Mouse (Mus musculus) embryonic facial prominence, embryonic 10.5 days (tissue): Measurements from ENCODE around the gene 5430427O19Rik. TPM values are rescaled to one million over a fixed set of nuclear protein-coding genes. Genes with fewer than 3 reads are reported as not detected.

Experiments used
- DNase-seq: peaks from one replicate; pipeline ENCODE4 v3.0.0-alpha.2; 2017; ENCODE audit warnings: low spot score
- H3K27ac ChIP-seq: fragments of 300-500 bp; sonication (generic); replicated peaks from 2 replicates; pipeline ENCODE4 v1.5.1; 2016; ENCODE audit warnings: mild to moderate bottlenecking
- H3K27me3 ChIP-seq: fragments of 300-500 bp; sonication (generic); replicated peaks from 2 replicates; pipeline ENCODE4 v1.6.1; 2016; ENCODE audit warnings: low read depth, mild to moderate bottlenecking; ENCODE audit not compliant: poor library complexity, severe bottlenecking
- H3K36me3 ChIP-seq: fragments of 300-500 bp; sonication (generic); replicated peaks from 2 replicates; pipeline ENCODE4 v1.6.1; 2016; ENCODE audit warnings: mild to moderate bottlenecking, moderate library complexity
- H3K4me1 ChIP-seq: fragments of 300-500 bp; sonication (generic); 2 replicates; pipeline ENCODE4 v1.6.1; 2016
- H3K4me3 ChIP-seq: fragments of 300-500 bp; sonication (generic); 2 replicates; pipeline ENCODE4 v1.5.1; 2016; ENCODE audit warnings: mild to moderate bottlenecking, moderate library complexity
- H3K9me3 ChIP-seq: fragments of 300-500 bp; sonication (generic); 2 replicates; pipeline ENCODE4 v1.6.1; 2016; ENCODE audit warnings: mild to moderate bottlenecking
- WGBS: fragments of 180-500 bp; shearing (Covaris S2); methylation state at CpG from one replicate; pipeline ENCODE4 v1.1.7; 2016; 5-methylcytosine and 5-hydroxymethylcytosine counted together
- polyA plus RNA-seq: library from polyadenylated mRNA; unstranded; fragments of >200 nt; fragmentation: Nextera tagmentation; extraction: Ambion mirVana; gene quantifications from 2 replicates; pipeline ENCODE4 v1.2.1, GENCODE M21; 2016

The 5430427O19Rik gene
- not detected in 2 replicates for polyA plus RNA-seq

DNA sequence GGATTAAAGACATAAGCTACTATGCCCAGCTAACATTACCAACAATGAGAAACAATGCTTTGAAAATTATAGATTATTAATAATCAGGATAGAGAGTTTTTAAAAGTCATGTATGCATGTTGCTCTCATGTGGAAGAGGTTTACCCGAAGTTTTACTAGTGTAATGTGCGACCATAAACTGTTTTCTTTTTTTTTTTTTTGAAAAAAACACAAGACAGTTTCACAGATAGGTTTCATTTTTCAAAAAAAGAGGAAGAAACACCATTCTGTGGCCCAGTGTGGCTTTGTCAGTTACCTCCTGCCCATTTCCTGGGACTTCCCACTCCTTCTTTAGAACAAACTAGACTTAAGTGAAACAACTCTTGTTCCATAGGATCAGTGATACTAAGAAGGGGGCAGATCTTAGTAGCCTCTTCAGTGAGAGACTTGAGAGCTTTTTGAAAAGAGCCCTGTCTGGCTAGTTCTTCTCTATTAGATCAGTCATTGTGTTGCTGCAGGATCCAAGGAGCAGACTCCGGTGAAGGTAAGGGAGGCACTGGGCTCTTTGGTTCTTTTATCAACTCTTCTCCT lies at the start of gene 5430427O19Rik:
TSS of gene 5430427O19Rik (plus strand) at position 441 of the 570 bp plus-strand sequence.
- no peak within 1 kb of the TSS for H3K27ac ChIP-seq
- no peaks in the 10 kb centered on the region for H3K4me1 ChIP-seq
- H3K4me3 ChIP-seq: no peak within 1 kb of the TSS
- no peaks in the 10 kb centered on the region for H3K36me3 ChIP-seq
- H3K27me3 ChIP-seq: no peaks in the 10 kb centered on the region
- WGBS: 88% methylated on average over 3 of the region's 3 CpGs
- no peaks in the 10 kb centered on the region for H3K9me3 ChIP-seq
- no peak for DNase-seq

DNA sequence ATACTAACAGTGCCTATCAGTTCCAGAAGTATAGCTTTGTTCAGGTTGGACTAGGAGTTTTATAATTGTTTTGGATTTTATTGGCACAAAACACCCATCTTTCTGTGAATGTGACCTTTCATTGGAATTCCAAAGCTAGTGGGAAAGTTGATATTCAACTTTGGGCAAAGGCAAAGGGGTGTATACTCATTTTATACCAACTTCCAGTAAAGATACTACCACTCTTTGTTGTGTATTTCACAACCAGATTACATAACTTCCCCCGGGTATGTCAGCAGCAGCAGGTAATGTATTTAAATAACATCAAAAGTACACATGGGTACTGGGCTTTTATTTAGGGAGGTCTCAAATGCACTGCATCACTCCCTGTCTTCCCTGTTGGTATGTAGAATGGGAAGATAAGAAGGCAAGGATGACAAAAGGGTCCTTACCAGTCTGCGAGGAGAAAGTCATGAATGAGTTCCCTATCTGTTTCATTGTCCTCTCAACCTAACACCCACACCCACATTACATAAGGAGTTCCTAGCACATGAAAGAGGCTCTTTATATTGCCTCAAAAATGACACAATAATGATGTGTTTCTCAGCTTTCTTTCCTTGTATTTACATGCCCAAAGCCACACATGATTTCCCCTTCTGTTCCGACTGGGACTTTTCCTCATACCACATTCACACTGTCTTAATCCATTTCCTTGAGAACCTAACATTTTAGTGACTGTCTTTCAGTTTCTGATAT lies 42.3 kb upstream of the 5430427O19Rik start:
- Histone ChIP-seq H3K4me3 (no peak overlapping the region), H3K36me3 (no peaks in the 10 kb centered on the region), H3K4me1 (no peaks in the 10 kb centered on the region), H3K27ac (no peak overlapping the region), H3K27me3 (no peaks in the 10 kb centered on the region), H3K9me3 (no peaks in the 10 kb centered on the region)
- DNase-seq: no peak
- 78% methylated on average over 3 of the region's 3 CpGs for WGBS

GRCm38 (mm10) chrX:85829000-85829399 lies 41.2 kb upstream of the 5430427O19Rik start:
- no peaks in the 10 kb centered on the region for H3K9me3 ChIP-seq
- no peaks in the 10 kb centered on the region for H3K36me3 ChIP-seq
- DNase-seq: no peak

GRCm38 (mm10) chrX:85839174-85839573 lies 31.0 kb upstream of the 5430427O19Rik start:
- no peak overlapping the region for H3K4me3 ChIP-seq
- H3K9me3 ChIP-seq: no peaks in the 10 kb centered on the region
- H3K27ac ChIP-seq: no peak overlapping the region
- no peak for DNase-seq
- no peaks in the 10 kb centered on the region for H3K27me3 ChIP-seq
- H3K36me3 ChIP-seq: no peaks in the 10 kb centered on the region
- no peaks in the 10 kb centered on the region for H3K4me1 ChIP-seq

More at GRCm38 (mm10) chrX:85829000-85829399, 41.2 kb upstream of the 5430427O19Rik start:
- Histone ChIP-seq H3K4me3 (no peak overlapping the region), H3K4me1 (no peaks in the 10 kb centered on the region), H3K27me3 (no peaks in the 10 kb centered on the region), H3K27ac (no peak overlapping the region)

DNA sequence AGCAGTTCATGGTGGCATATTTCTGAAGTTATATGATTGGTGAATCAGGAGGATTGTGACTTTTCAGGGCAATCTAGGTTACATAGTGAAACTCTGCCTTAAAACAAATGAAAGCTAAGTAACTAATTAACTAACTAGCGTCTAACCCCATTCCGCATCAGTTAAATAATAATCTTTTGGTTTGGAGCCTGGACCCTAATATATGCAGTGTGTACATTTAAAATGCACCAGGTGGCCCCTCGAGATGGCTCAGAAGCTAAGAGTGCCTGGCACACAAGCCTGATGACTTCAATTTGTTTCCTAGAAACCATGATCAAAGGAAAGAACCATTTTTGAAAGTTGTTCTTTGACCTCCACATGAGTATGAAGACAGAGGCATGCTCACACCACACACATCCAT lies 14.2 kb upstream of the 5430427O19Rik start:
- DNase-seq: no peak
- Histone ChIP-seq H3K4me1 (no peaks in the 10 kb centered on the region), H3K4me3 (no peak overlapping the region), H3K36me3 (no peaks in the 10 kb centered on the region), H3K9me3 (no peaks in the 10 kb centered on the region), H3K27me3 (no peaks in the 10 kb centered on the region), H3K27ac (no peak overlapping the region)
- 79% methylated on average over 3 of the region's 3 CpGs for WGBS

GRCm38 (mm10) chrX:85857169-85857568 lies 13.0 kb upstream of the 5430427O19Rik start:
- no peak overlapping the region for H3K27ac ChIP-seq
- no peaks in the 10 kb centered on the region for H3K27me3 ChIP-seq
- no peak overlapping the region for H3K4me3 ChIP-seq
- H3K9me3 ChIP-seq: no peaks in the 10 kb centered on the region
- H3K36me3 ChIP-seq: no peaks in the 10 kb centered on the region
- no peaks in the 10 kb centered on the region for H3K4me1 ChIP-seq
- no peak for DNase-seq

DNA sequence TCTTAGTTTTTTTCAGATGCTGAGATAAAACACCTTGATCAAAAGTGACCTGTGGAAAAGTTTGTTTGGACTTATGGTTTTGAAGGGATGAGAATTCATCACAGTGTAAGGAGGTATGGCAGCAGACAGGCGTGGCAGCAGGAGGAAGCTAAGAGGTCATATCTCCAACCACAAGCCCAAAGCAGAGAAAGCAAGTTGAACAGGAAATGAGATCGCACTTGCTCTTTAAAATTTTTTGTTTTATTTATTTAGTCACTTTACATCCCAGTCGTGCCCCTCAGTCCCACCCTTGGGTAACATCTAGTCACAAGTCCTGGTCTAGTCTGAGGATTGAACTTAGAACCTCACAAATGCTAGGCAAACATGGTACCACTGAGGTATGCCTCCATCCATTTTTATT lies 2.1 kb upstream of the 5430427O19Rik start:
- Histone ChIP-seq H3K27me3 (no peaks in the 10 kb centered on the region), H3K4me3 (no peak overlapping the region), H3K27ac (no peak overlapping the region), H3K36me3 (no peaks in the 10 kb centered on the region), H3K4me1 (no peaks in the 10 kb centered on the region), H3K9me3 (no peaks in the 10 kb centered on the region)
- no peak for DNase-seq
- WGBS: 64% methylated on average over 3 of the region's 3 CpGs

DNA sequence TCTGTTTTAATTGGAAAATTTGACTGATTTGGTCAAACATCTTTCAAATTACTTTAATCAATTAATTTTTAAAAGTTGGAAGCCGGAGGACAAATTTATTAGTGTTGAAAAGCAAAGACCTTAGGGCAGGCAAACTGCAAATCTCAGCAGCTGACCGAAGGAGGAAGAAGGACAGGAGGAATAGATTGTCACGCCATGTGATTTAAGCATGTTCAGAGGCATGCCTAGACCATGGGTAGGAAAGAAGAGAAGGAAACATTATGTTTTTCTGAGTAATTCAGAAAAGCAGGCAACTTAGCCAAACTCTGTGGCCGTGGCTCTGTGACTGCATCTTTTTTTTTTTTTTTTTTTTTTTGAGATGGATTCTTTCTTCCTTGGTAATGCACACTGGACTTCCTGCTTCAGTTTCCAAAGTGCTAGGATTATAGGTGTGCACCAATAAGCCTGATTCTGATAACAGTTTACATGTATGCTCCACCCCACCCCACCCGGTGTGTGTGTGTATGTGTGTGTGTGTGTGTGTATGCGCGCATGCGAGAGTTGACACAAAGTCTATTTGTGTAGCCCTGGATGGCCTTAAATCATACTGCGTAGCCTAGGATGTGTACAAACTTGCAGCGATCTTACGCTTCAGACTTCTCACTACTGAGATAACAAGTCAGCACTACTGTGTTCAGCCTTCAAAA lies 1.4 kb downstream of the 5430427O19Rik start:
- WGBS: 90% methylated on average over 11 of the region's 11 CpGs
- no peaks in the 10 kb centered on the region for H3K36me3 ChIP-seq

GRCm38 (mm10) chrX:85874367-85874766 lies 4.2 kb downstream of the 5430427O19Rik start:
- 92% methylated on average over 4 of the region's 4 CpGs for WGBS
- H3K36me3 ChIP-seq: no peaks in the 10 kb centered on the region
- H3K27ac ChIP-seq: no peak overlapping the region
- H3K4me1 ChIP-seq: no peaks in the 10 kb centered on the region
- DNase-seq: no peak
- H3K27me3 ChIP-seq: no peaks in the 10 kb centered on the region
- H3K4me3 ChIP-seq: no peak overlapping the region
- no peaks in the 10 kb centered on the region for H3K9me3 ChIP-seq

More for the DNA sequence above, 1.4 kb downstream of the 5430427O19Rik start:
- Histone ChIP-seq H3K4me1 (no peaks in the 10 kb centered on the region), H3K27me3 (no peaks in the 10 kb centered on the region), H3K27ac (no peak overlapping the region), H3K9me3 (no peaks in the 10 kb centered on the region), H3K4me3 (no peak overlapping the region)
- no peak for DNase-seq

- Histone ChIP-seq H3K4me1 (no peaks in the 10 kb centered on the region), H3K27ac (no peak overlapping the region), H3K36me3 (no peaks in the 10 kb centered on the region), H3K4me3 (no peak overlapping the region), H3K27me3 (no peaks in the 10 kb centered on the region; the same call in 1 of the 2 replicates), H3K9me3 (no peaks in the 10 kb centered on the region)
- no peak for DNase-seq
Measured at GRCm38 (mm10) chrX:85875951-85876350, 5.8 kb downstream of the 5430427O19Rik start.

DNA sequence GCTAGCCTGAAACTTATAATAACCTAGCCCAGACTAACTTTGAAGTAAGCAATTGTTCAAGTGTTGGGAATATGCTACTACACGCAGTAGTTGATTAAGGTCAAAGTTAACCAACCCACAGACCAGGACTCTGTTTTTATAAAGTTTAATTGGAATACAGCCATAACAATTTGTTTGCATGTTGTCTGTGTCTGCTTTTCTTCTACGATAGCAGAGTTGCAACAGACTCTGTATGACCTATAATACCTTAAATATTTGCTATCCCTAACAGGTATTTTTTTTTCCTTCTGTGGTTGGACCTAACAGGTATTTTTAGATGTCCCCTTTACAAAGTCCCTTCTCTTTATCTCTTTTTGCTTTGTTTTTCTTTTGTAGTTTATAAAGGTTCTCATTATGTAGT lies 7.6 kb downstream of the 5430427O19Rik start:
- no peak overlapping the region for H3K27ac ChIP-seq

DNA sequence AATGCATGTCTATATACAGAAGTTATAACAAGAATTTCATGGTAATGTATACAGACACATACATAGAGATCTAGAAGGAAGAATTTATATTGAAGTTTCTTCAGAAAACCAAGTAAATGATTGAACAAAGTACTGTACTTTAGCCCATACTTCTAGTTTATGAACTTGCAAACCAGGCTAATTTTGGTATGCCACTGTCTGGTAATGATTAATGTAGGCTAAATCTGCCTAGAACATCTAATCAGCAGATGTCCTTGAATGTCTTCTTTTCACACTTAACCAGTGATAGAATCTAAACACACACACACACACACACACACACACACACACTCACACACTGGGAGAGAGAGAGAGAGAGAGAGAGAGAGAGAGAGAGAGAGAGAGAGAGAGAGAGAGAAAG lies 8.1 kb downstream of the 5430427O19Rik start:
- H3K36me3 ChIP-seq: no peaks in the 10 kb centered on the region
- H3K4me3 ChIP-seq: no peak overlapping the region
- no peaks in the 10 kb centered on the region for H3K9me3 ChIP-seq
- H3K4me1 ChIP-seq: no peaks in the 10 kb centered on the region
- H3K27ac ChIP-seq: no peak overlapping the region
- DNase-seq: no peak
- H3K27me3 ChIP-seq: no peaks in the 10 kb centered on the region; the same call in 1 of the 2 replicates

More for the DNA sequence above, 7.6 kb downstream of the 5430427O19Rik start:
- Histone ChIP-seq H3K4me3 (no peak overlapping the region), H3K4me1 (no peaks in the 10 kb centered on the region), H3K9me3 (no peaks in the 10 kb centered on the region), H3K27me3 (no peaks in the 10 kb centered on the region; the same call in 1 of the 2 replicates), H3K36me3 (no peaks in the 10 kb centered on the region)
- no peak for DNase-seq
- 78% methylated on average over 2 of the region's 2 CpGs for WGBS
